Mouse (Mus musculus) left cerebral cortex, adult 8-10 months (tissue): ENCODE measurements around the gene Rhebl1. TPM values are rescaled to one million over a fixed set of nuclear protein-coding genes. Genes with fewer than 3 reads are reported as not detected.

Experiments used
- DNase-seq, 2 experiments: peaks; one replicate each; pipeline ENCODE4 v3.0.0; 2022; ENCODE audit warnings: low spot score in 2 of 2
- total RNA-seq, 4 experiments: library from RNA; stranded (reverse); gene quantifications; 2 replicates each; pipeline ENCODE4 v1.2.4; 2022

Gene Rhebl1
- total RNA-seq, 4 experiments from 2014 or later = 8.4 to 10.9 (median 10.2) TPM

- DNase-seq = no peak
Observed at GRCm38 (mm10) chr15:98851229-98851818, 43.0 kb downstream of the Rhebl1 start.

- no peak for DNase-seq
Observed at GRCm38 (mm10) chr15:98850668-98851067, 43.7 kb downstream of the Rhebl1 start.

- DNase-seq = no peak
Observed at GRCm38 (mm10) chr15:98849956-98850600, 44.3 kb downstream of the Rhebl1 start.

- DNase-seq = no peak
Observed at GRCm38 (mm10) chr15:98849165-98849564, 45.2 kb downstream of the Rhebl1 start.

- no peak for DNase-seq
Observed at GRCm38 (mm10) chr15:98846140-98846539, 48.2 kb downstream of the Rhebl1 start.

- no peak for DNase-seq
Observed at GRCm38 (mm10) chr15:98845149-98845548, 49.2 kb downstream of the Rhebl1 start.

GRCm38 (mm10) chr15:98843595-98844223 is 50.6 kb downstream of the Rhebl1 start:
- no peak for DNase-seq

- DNase-seq = no peak
Observed at GRCm38 (mm10) chr15:98839671-98840585, 54.4 kb downstream of the Rhebl1 start.

- no peak for DNase-seq
Observed at GRCm38 (mm10) chr15:98839161-98839560, 55.2 kb downstream of the Rhebl1 start.

- DNase-seq = no peak
Observed at GRCm38 (mm10) chr15:98837743-98838103, 56.6 kb downstream of the Rhebl1 start.

- no peak for DNase-seq
Observed at GRCm38 (mm10) chr15:98837006-98837742, 57.2 kb downstream of the Rhebl1 start.

GRCm38 (mm10) chr15:98835291-98835690 is 59.0 kb downstream of the Rhebl1 start:
- DNase-seq = no peak

GRCm38 (mm10) chr15:98834059-98834458 is 60.3 kb downstream of the Rhebl1 start:
- no peak for DNase-seq

- DNase-seq = no peak
Observed at GRCm38 (mm10) chr15:98833281-98833680, 61.1 kb downstream of the Rhebl1 start.

GRCm38 (mm10) chr15:98832161-98833058 is 61.9 kb downstream of the Rhebl1 start:
- no peak for DNase-seq

- DNase-seq = no peak
Observed at GRCm38 (mm10) chr15:98831684-98832035, 62.7 kb downstream of the Rhebl1 start.

- DNase-seq = peak; percentile 87 to 92
Observed at GRCm38 (mm10) chr15:98830736-98831683, 63.3 kb downstream of the Rhebl1 start, which contains the start of gene Prkag1. Prkag1 (minus strand) TSS chr15:98831521.
